Mouse (Mus musculus) heart, postnatal 25 days (tissue): ENCODE results near the gene Trim46. TPM values are rescaled to one million over a fixed set of nuclear protein-coding genes. Genes with fewer than 3 reads are reported as not detected.

ENCODE experiments used
- DNase-seq: peaks from one replicate; pipeline ENCODE4 v3.0.0; 2022; ENCODE audit warnings: low spot score
- intact Hi-C: fragments of 180-260 bp; cut with DNase I; formaldehyde crosslinking; loops from one replicate; pipeline ENCODE4 v1.15.1; 2025
- total RNA-seq, 2 experiments: library from RNA; stranded (reverse); gene quantifications; 2 replicates each; pipeline ENCODE4 v1.2.3; 2021

Gene Trim46
- total RNA-seq, 2 experiments from 2014 or later, result 0.47 to 0.59 TPM

GRCm38 (mm10) chr3:89276061-89276460 is 30.0 kb upstream of the Trim46 start:
- intact Hi-C loops, result no loop called here
- DNase-seq, result no peak

- intact Hi-C loops, result no loop called here
- DNase-seq, result no peak
Measured at GRCm38 (mm10) chr3:89271760-89272159, 25.7 kb upstream of the Trim46 start.

GRCm38 (mm10) chr3:89270891-89271290 is 24.8 kb upstream of the Trim46 start:
- intact Hi-C loops, result no loop called here
- no peak for DNase-seq

DNA sequence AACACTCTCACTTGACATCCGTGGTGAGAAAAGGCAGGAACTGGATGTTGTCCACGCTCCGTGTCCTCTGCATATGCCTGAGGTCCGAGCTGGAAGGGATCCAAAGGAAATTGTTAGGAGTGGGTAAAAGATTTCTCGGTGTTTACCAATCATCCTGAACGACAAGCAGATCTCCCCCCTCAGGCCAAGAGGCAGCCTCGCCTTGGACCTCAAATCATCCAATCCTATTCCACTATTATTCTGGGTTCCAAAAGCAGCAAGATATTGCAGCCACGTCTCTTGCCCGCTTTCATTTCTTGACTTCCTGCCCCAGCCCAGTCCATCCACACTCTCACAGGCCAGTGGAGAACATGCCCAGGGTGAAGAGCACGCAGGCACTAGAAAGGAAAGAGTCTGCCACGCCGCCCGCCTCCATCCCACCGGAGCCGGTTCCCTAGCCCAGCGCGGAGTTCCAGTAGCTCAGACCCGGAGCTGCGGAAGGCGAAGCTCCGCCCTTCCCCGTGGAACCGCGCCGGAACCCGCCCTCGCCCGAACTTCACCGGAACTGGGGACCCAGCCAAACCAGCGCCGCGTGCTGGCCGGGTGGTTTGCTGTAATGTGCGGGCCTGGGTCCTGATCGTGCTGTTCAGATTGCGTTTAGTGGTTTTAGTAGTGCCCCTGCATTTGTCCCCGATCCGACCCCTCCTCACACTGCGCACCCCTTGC is 24.1 kb upstream of the Trim46 start, which contains the start of gene Slc50a1:
Slc50a1 (minus strand) TSS at position 520 of the 705 bp plus-strand sequence.
- intact Hi-C loops, result no loop called here
- DNase-seq, result peak; percentile 77

- intact Hi-C loops, result no loop called here
- DNase-seq, result no peak
Measured at GRCm38 (mm10) chr3:89268916-89269315, 22.8 kb upstream of the Trim46 start.

DNA sequence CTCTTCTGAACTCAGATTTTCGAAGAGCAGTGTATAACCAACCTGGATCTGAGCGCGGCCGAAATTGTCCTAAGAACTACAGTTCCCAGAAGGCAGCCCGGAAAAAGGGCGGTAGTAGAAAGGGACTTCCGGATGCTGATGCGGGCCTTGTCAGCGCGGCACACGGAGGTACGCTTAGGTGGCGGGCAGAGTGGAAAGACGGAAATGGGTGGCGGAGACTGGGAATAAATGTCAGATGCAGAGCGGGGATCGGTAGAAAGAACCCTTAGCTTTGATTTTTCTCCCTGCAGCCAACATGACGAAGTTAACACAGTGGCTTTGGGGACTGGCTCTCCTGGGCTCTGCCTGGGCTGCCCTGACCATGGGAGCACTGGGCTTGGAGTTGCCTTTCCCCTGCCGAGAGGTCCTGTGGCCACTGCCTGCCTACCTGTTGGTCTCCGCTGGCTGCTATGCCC is 20.4 kb upstream of the Trim46 start:
- DNase-seq, result no peak
- intact Hi-C loops, result loop anchor here (2.0 kb wide), 1 partner anchor 16 kb away; no protein-coding TSS in a partner anchor

DNA sequence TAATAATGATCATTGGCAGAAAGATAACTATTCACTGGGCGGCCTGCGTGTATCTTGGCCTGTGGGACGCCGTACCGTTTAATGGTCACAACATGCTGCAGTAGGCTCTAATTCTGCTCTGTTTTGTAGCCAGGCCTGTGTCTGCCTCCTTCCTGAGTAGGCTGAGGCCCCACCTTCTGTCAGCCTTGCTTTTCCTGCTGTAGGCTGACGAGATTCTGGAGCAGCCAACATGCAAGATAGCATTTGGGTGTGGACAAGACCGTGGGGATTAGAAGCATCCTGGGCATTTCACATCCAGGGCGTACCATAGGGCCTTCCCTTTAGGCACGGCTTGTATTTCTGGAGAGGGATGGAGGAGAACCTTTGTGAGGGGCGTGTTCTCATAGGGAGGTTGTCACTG is 16.3 kb upstream of the Trim46 start:
- intact Hi-C loops, result no loop called here
- DNase-seq, result no peak

DNA sequence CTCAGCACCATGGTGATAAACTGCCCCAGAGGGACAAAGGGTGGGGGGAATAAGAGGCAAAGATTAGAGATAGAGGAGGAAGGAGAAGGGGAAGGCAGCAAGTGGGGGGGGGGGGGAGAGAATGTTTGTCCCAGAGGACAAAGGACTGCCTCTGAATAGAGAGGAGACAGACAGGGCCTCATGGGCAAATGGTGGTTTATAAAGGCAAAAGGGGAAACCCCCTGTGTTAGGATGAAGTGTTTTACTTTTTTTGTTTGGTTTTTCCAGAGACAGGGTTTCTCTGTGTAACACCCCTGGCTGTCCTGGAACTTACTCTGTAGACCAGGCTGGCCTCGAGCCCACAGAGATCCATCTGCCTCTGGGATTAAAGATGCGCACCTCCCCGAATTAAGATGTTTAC is 14.1 kb upstream of the Trim46 start:
- DNase-seq, result no peak
- intact Hi-C loops, result no loop called here

DNA sequence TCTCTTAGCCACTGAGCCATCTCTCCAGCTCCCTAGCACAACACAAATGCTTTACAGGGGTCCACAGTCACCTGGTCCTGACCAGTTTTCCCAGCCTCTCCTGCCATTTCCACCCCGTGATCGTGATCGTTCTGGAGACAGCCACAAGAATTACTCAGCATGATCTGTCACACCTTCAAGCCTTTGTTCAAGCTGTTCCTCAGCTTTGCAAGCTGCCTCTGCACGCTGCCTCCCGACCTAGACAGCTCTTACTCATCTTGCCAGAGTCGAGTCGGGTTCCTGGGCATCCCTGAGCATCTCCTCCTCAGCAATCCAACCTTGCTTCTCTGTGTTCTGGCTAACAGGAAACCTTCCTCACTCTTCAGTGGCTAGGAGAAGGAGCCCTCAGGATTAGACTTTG is 13.0 kb upstream of the Trim46 start, which contains the start of gene Dpm3:
Dpm3 (plus strand) TSS at position 283 of the 400 bp plus-strand sequence.
- intact Hi-C loops, result no loop called here
- no peak for DNase-seq

DNA sequence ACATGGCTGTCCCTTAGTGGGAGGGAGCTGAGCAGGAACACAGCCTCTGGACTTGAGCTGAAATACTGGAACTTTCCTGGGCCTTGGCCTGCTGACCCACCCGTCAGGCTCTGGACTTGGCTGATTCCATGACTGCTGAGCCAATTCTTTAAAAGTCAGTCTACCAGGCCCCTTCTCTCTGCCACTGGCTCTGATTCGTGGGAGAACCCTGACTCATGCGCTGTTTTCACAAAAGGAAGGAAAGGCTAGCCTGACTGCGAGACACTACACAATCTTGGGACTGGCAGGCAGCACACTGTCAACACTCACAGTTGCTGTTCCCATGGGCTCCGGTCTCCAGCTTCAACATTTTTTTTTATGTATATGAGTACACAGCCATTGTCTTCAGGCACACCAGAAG is 10.1 kb upstream of the Trim46 start:
- DNase-seq, result no peak
- intact Hi-C loops, result no loop called here

GRCm38 (mm10) chr3:89254994-89255393 is 8.9 kb upstream of the Trim46 start:
- intact Hi-C loops, result no loop called here
- no peak for DNase-seq

DNA sequence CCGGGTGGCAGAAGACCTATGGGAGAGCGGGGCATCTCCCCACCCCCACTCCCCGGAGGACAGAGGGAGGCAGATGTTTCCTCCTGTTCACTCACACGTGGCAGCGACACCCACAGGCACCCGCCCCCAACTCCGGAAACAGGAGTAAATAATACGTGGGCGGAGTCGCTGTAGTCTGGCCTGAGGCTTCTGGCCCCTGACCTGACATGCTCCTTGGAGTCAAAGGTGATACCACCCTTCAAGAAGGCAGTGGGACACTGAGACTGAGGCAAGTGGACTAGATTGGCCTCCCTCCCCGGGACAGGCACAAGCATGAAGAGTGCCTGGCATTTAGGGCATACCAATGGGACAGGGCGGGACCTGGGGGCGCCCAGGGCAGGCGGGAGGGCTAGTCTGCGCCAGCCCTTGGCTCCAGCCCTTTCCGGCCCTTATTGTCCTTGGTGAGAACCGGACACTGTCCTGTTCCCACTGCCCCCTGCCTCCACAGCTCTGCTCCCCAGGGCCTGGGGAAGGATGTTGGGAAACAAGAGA is 5.3 kb upstream of the Trim46 start:
- intact Hi-C loops, result loop anchor here (2.0 kb wide), 2 partner anchors 15 to 57 kb away; no protein-coding TSS in a partner anchor
- DNase-seq, result peak; percentile 71

GRCm38 (mm10) chr3:89250435-89251040 is 4.4 kb upstream of the Trim46 start:
- DNase-seq, result no peak
- intact Hi-C loops, result loop anchor here (1.0 to 2.0 kb wide), 3 partner anchors 16 to 58 kb away; no protein-coding TSS in a partner anchor

- DNase-seq, result no peak
- intact Hi-C loops, result no loop called here
Measured at GRCm38 (mm10) chr3:89247466-89247865, 1.4 kb upstream of the Trim46 start.

DNA sequence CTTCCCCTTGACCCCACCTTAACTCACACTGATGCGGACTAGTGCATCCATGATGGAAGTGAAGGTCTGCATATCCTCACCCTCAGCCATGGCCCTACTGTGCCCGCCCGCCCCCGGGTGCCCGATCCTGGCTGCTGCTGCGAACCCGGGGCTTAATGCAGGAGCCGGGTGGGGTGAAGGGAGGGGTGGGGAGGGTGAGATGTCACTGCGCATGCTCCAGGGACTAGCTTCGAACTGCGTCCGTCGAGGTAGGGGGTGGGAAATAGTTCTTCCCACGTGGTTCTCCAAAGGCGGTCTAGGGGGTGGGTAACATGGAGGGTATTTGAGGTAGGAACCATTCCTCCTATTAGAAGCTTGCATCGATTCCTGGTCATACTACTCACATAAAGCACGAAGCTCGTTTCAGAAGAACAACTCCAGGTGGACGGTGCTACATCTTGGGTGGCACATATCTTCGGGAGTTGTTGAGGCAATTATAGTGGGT is 379 bp downstream of the Trim46 start, which contains the start of gene Krtcap2:
Krtcap2 (plus strand) TSS at position 279 of the 484 bp plus-strand sequence.
- DNase-seq, result no peak
- intact Hi-C loops, result no loop called here

DNA sequence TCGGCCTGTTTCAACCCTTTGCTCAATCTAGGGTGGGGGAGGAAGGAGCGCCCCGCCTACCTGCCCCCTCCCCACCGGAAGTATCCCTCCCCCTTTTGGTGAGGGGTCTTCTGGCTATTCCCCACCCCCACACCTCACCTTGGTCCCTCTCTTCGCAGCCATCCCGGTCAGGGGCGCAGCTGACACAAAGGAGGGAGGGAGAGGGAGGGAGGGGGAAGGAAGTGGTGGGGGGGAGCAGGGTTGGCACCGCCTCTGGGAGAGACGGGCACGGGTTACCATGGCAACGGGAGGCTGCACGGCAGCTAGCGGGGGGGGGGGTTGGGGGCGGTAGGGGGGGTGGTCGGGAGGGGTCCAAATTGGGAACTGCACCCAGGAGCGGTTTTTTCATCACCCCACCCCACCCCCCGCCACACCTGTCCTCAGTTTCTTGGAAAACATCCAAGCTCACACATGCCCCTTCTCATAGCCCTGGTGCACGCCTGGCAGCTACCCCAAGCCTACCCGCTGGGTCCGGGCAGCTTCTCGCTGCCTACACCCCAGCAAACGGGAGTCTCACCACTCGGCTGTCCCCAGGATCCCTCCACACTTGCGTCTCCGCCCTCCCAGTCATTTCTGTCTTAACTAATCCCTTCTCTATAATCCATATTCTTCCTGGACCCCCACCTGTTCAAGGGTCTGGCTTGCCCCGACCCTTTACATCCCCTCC is 974 bp downstream of the Trim46 start:
- intact Hi-C loops, result no loop called here

DNA sequence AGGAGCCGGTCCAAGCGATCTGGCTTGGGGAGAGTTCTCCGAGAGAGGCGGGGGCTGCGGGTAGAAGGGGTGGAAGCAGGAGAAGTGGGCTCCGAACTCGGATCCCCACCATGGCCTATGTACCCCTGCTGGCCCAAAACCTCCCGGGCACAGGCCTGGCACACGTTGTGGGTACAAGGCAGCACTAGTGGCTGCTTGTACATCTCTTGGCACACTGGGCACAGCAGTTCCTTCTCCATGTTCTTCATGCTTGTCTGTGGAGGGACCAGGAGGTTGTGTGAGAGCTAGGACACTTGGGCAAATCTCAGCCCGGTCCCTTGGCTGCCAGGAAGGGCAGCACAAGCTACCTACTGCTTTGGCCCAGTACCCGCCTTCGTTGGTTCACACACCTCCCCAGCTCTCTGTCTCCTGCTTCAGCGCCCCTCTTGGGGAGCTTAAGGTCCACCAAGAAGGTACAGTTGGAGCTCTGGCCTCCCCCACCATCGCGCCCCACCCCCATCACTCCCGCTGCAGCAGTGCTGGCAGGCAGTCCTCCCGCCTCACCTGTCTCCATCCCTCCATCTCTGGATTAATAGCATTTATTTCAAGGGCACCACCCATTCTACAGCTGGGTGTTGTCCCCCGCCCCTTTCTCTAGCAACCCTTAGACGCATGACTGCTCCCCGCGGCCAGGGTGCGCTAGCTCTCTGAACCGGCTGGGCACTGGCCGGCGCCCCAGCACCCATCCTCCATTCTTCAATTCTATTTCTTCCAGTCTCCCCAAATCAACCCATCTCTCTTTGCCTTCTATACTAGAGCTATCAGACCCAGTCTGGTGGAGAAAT is 1.7 kb downstream of the Trim46 start:
- intact Hi-C loops, result no loop called here
- no peak for DNase-seq

More for the DNA sequence above, 974 bp downstream of the Trim46 start:
- DNase-seq, result no peak

DNA sequence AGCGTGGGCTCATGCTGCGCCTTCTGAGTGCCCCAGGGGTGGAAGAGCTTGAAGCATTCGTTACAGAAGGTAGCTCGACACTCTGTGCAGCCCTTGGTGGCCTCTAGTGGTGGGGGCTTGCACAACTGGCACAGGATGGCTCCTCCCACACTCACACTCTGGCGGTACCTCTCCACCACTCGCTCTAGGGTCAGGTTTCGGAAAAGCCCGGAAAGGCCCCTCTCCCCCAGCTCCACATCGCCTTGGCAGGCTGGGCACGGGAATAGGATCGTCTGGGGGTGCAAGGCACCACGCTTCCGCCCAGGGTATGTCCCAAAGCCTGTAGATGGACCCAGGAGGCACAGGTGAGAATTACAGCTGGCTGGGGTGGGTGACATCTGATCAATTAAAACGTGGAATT is 2.5 kb downstream of the Trim46 start:
- intact Hi-C loops, result no loop called here
- DNase-seq, result no peak

DNA sequence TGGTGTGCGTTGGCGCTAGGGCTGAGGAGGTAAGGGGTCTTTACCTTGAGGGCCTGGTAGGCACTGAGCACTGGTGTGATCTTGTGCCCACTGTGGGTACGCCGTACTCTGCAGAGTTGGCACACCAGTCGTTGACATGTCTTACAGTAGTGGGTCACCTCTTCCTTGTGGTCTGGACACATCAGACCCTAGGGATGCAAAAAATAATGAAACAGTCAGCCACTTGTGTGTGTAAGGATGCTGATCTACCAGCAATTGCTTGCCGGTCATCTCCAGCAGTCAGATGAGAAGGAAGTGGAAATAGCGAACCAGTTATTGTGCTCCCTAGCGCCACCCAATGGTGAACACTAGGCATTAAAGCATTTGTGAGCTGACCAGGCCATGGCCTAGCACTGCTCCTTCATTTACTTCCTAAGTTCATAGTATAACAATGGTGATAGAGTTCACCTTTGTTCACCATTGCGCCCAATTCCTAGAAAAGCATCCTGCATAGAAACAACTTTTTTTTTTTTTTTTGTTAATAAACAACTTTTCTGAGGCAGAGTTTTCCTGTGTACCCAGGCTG is 3.7 kb downstream of the Trim46 start:
- intact Hi-C loops, result no loop called here
- DNase-seq, result no peak
